Mouse (Mus musculus): Measurements from ENCODE around the gene Gm6657. TPM values are rescaled to one million over a fixed set of nuclear protein-coding genes. Genes with fewer than 3 reads are reported as not detected.

Gm6657 gene
- polyA plus RNA-seq, 1 experiment from 2014 or later: not detected

- Histone ChIP-seq H3K36me3 (ENCODE audit: control insufficient read depth, insufficient read depth) (no peaks in the 10 kb centered on the region), H3K4me1 (ENCODE audit: control insufficient read depth, low read depth, low read length) (no peaks in the 10 kb centered on the region)
These were observed 38.5 kb downstream of the Gm6657 start for GRCm38 (mm10) chr12:78232560-78232959.

GRCm38 (mm10) chr12:78248366-78248765 is 54.3 kb downstream of the Gm6657 start:
- Histone ChIP-seq H3K4me2 (ENCODE audit: low read depth, low read length) (no peak overlapping the region), H3K27ac (ENCODE audit: low read length) (no peak overlapping the region)
- 41% methylated on average over 1 of the region's 1 CpGs for WGBS (ENCODE audit: insufficient replicate concordance)

More at GRCm38 (mm10) chr12:78232560-78232959, 38.5 kb downstream of the Gm6657 start:
- Histone ChIP-seq H3K27me3 (ENCODE audit: control insufficient read depth, insufficient read depth, low read depth, low read length) (no peaks in the 10 kb centered on the region), H3K4me3 (ENCODE audit: low read depth, low read length) (no peak overlapping the region), H3K9ac (ENCODE audit: low read depth, low read length) (no peak overlapping the region), H3K27ac (ENCODE audit: low read length) (no peak overlapping the region), H3K4me2 (ENCODE audit: low read depth, low read length) (no peak overlapping the region), H3K9me3 (replicated peaks; ENCODE audit: control insufficient read depth, low read length) (no peaks in the 10 kb centered on the region)
- no peak for ATAC-seq (ENCODE audit: low read depth)

GRCm38 (mm10) chr12:78249151-78249550 is 55.1 kb downstream of the Gm6657 start:
- ATAC-seq (ENCODE audit: low read depth): no peak
- H3K9ac ChIP-seq (ENCODE audit: low read depth, low read length): no peak overlapping the region
- H3K27me3 ChIP-seq (ENCODE audit: control insufficient read depth, insufficient read depth, low read depth, low read length): no peaks in the 10 kb centered on the region
- no peaks in the 10 kb centered on the region for H3K36me3 ChIP-seq (ENCODE audit: control insufficient read depth, insufficient read depth)
- no peaks in the 10 kb centered on the region for H3K4me1 ChIP-seq (ENCODE audit: control insufficient read depth, low read depth, low read length)
- H3K9me3 ChIP-seq (replicated peaks; ENCODE audit: control insufficient read depth, low read length): no peaks in the 10 kb centered on the region
- no peak overlapping the region for H3K4me3 ChIP-seq (ENCODE audit: low read depth, low read length)
- H3K4me2 ChIP-seq (ENCODE audit: low read depth, low read length): no peak overlapping the region
- H3K27ac ChIP-seq (ENCODE audit: low read length): no peak overlapping the region

More at GRCm38 (mm10) chr12:78248366-78248765, 54.3 kb downstream of the Gm6657 start:
- no peak for ATAC-seq (ENCODE audit: low read depth)
- Histone ChIP-seq H3K4me3 (ENCODE audit: low read depth, low read length) (no peak overlapping the region), H3K27me3 (ENCODE audit: control insufficient read depth, insufficient read depth, low read depth, low read length) (no peaks in the 10 kb centered on the region), H3K9me3 (replicated peaks; ENCODE audit: control insufficient read depth, low read length) (no peaks in the 10 kb centered on the region), H3K4me1 (ENCODE audit: control insufficient read depth, low read depth, low read length) (no peaks in the 10 kb centered on the region), H3K9ac (ENCODE audit: low read depth, low read length) (no peak overlapping the region), H3K36me3 (ENCODE audit: control insufficient read depth, insufficient read depth) (no peaks in the 10 kb centered on the region)

Other genes starting within 250 kb of the Gm6657 start
- 4.7 and 6.3 TPM in 2 replicates for gene Gphn, start 32.1 kb downstream of the Gm6657 start, polyA plus RNA-seq (2015; fragmentation: Nextera tagmentation; extraction: Ambion mirVana)

Measured in liver, embryonic 16.5 days (tissue).